Mouse (Mus musculus) embryonic facial prominence, embryonic 14.5 days (tissue): ENCODE measurements around the gene Dhrs13. TPM values are rescaled to one million over a fixed set of nuclear protein-coding genes. Genes with fewer than 3 reads are reported as not detected.

ENCODE experiments used
- ATAC-seq: fragments of 200-750 bp; cut with Nextera tagmentation; 2 replicates; pipeline ENCODE4 v1.8.0; 2017; ENCODE audit warnings: low read depth, moderate number of reproducible peaks, moderate TSS enrichment
- DNase-seq: peaks from one replicate; pipeline ENCODE4 v3.0.0-alpha.2; 2015; ENCODE audit warnings: low spot score
- H3K27ac ChIP-seq: fragments of 300-500 bp; sonication (generic); replicated peaks from 2 replicates; pipeline ENCODE4 v1.5.1; 2014; ENCODE audit warnings: low read depth, mild to moderate bottlenecking, low read length, moderate library complexity
- H3K27me3 ChIP-seq: fragments of 300-500 bp; sonication (generic); replicated peaks from 2 replicates; pipeline ENCODE4 v1.6.1; 2014; ENCODE audit warnings: low read length; ENCODE audit not compliant: control insufficient read depth, insufficient read depth
- H3K36me3 ChIP-seq: fragments of 300-500 bp; sonication (generic); 2 replicates; pipeline ENCODE4 v1.6.1; 2014; ENCODE audit warnings: low read length, mixed read lengths; ENCODE audit not compliant: control insufficient read depth, insufficient read depth
- H3K4me1 ChIP-seq: fragments of 300-500 bp; sonication (generic); 2 replicates; pipeline ENCODE4 v1.6.1; 2014; ENCODE audit warnings: antibody characterized with exemption, low read length; ENCODE audit not compliant: control insufficient read depth, insufficient read depth
- H3K4me2 ChIP-seq: fragments of 300-500 bp; sonication (generic); 2 replicates; pipeline ENCODE4 v1.6.1; 2014; ENCODE audit warnings: low read depth, mild to moderate bottlenecking, low read length, moderate library complexity, mixed read lengths
- H3K4me3 ChIP-seq: fragments of 300-500 bp; sonication (generic); 2 replicates; pipeline ENCODE4 v1.5.1; 2014; ENCODE audit warnings: low read depth, mild to moderate bottlenecking, low read length
- H3K9ac ChIP-seq: fragments of 300-500 bp; sonication (generic); 2 replicates; pipeline ENCODE4 v1.6.1; 2014; ENCODE audit warnings: low read depth, mild to moderate bottlenecking, low read length, moderate library complexity, mixed read lengths
- H3K9me3 ChIP-seq: fragments of 300-500 bp; sonication (generic); 2 replicates; pipeline ENCODE4 v1.6.1; 2016; ENCODE audit warnings: low read length; ENCODE audit not compliant: control insufficient read depth
- WGBS: fragments of 180-500 bp; shearing (Covaris S2); extraction: QIAGEN DNeasy Blood & Tissue Kit; methylation state at CpG from one replicate; pipeline ENCODE4 v1.1.7; 2014; 5-methylcytosine and 5-hydroxymethylcytosine counted together
- polyA plus RNA-seq: library from polyadenylated mRNA; unstranded; fragments of >200 nt; fragmentation: Nextera tagmentation; extraction: Ambion mirVana; gene quantifications from 2 replicates; pipeline ENCODE4 v1.2.1, GENCODE M21; 2014

Dhrs13 gene
- polyA plus RNA-seq: 19.1 and 21.7 TPM in 2 replicates

GRCm38 (mm10) chr11:78031947-78032808 is at the start of gene Dhrs13:
Gene Dhrs13, plus strand, starts transcription at chr11:78032280.
- Histone ChIP-seq H3K36me3 (peaks cover 43% of the 10 kb centered on the region), H3K4me2 (peak within 1 kb of the TSS; percentile 71), H3K4me1 (peaks cover 6% of the 10 kb centered on the region; the same call in 1 of the 2 replicates), H3K4me3 (peak within 1 kb of the TSS; percentile 79), H3K9ac (peak within 1 kb of the TSS; percentile 84), H3K9me3 (no peaks in the 10 kb centered on the region), H3K27ac (peak within 1 kb of the TSS; percentile 90), H3K27me3 (no peaks in the 10 kb centered on the region)
- DNase-seq: peak; percentile 96
- WGBS: under 1% methylated on average over 54 of the region's 96 CpGs
- peak; percentile 95 for ATAC-seq

GRCm38 (mm10) chr11:77982441-77982905 is 49.6 kb upstream of the Dhrs13 start, which contains the start of gene Phf12:
Gene Phf12, plus strand, starts transcription at chr11:77982754.
- Histone ChIP-seq H3K9me3 (no peaks in the 10 kb centered on the region), H3K36me3 (peaks cover 17% of the 10 kb centered on the region; the same call in 1 of the 2 replicates), H3K9ac (peak within 1 kb of the TSS; percentile 89), H3K27me3 (peaks cover 2% of the 10 kb centered on the region; the same call in 1 of the 2 replicates), H3K27ac (peak within 1 kb of the TSS; percentile 96), H3K4me2 (peak within 1 kb of the TSS; percentile 67), H3K4me3 (peak within 1 kb of the TSS; percentile 85), H3K4me1 (peaks cover 9% of the 10 kb centered on the region; the same call in 1 of the 2 replicates)
- peak; percentile 100 for DNase-seq
- 1% methylated on average over 33 of the region's 62 CpGs for WGBS
- ATAC-seq: peak; percentile 92

GRCm38 (mm10) chr11:77983191-77983936 is 48.7 kb upstream of the Dhrs13 start:
- peak overlapping the region; percentile 85 for H3K4me3 ChIP-seq
- H3K27ac ChIP-seq: peak overlapping the region; percentile 89
- H3K4me1 ChIP-seq: peaks cover 9% of the 10 kb centered on the region; the same call in 1 of the 2 replicates
- peak overlapping the region; percentile 89 for H3K9ac ChIP-seq
- H3K4me2 ChIP-seq: peak overlapping the region; percentile 67
- peak; percentile 64 for DNase-seq
- no peaks in the 10 kb centered on the region for H3K27me3 ChIP-seq
- ATAC-seq: no peak
- under 1% methylated on average over 27 of the region's 32 CpGs for WGBS
- H3K9me3 ChIP-seq: no peaks in the 10 kb centered on the region
- peaks cover 26% of the 10 kb centered on the region for H3K36me3 ChIP-seq

- Histone ChIP-seq H3K27me3 (no peaks in the 10 kb centered on the region), H3K36me3 (peaks cover 34% of the 10 kb centered on the region), H3K4me1 (peaks cover 9% of the 10 kb centered on the region; the same call in 1 of the 2 replicates), H3K9me3 (no peaks in the 10 kb centered on the region), H3K9ac (peak overlapping the region; percentile 89), H3K4me3 (peak overlapping the region; percentile 85), H3K27ac (peak overlapping the region; percentile 89), H3K4me2 (peak overlapping the region; percentile 67)
- DNase-seq: peak; percentile 69
- ATAC-seq: no peak
- under 1% methylated on average over 48 of the region's 63 CpGs for WGBS
These were observed 47.9 kb upstream of the Dhrs13 start for GRCm38 (mm10) chr11:77983937-77984835.

- H3K27ac ChIP-seq: peak overlapping the region; percentile 89
- DNase-seq: peak; percentile 70
- H3K4me1 ChIP-seq: peaks cover 9% of the 10 kb centered on the region; the same call in 1 of the 2 replicates
- H3K36me3 ChIP-seq: peaks cover 40% of the 10 kb centered on the region
- peak overlapping the region; percentile 89 for H3K9ac ChIP-seq
- under 1% methylated on average over 13 of the region's 13 CpGs for WGBS
- peak overlapping the region; percentile 67 for H3K4me2 ChIP-seq
- H3K27me3 ChIP-seq: no peaks in the 10 kb centered on the region
- no peak for ATAC-seq
- no peaks in the 10 kb centered on the region for H3K9me3 ChIP-seq
- H3K4me3 ChIP-seq: peak overlapping the region; percentile 85
These were observed 47.2 kb upstream of the Dhrs13 start for GRCm38 (mm10) chr11:77984836-77985231.

GRCm38 (mm10) chr11:77985541-77986065 is 46.5 kb upstream of the Dhrs13 start:
- WGBS: 69% methylated on average over 3 of the region's 3 CpGs
- H3K36me3 ChIP-seq: peaks cover 45% of the 10 kb centered on the region
- peak overlapping the region; percentile 89 for H3K27ac ChIP-seq
- H3K4me1 ChIP-seq: peaks cover 9% of the 10 kb centered on the region; the same call in 1 of the 2 replicates
- no peak for DNase-seq
- H3K9ac ChIP-seq: peak overlapping the region; percentile 89
- peak overlapping the region; percentile 85 for H3K4me3 ChIP-seq
- no peaks in the 10 kb centered on the region for H3K27me3 ChIP-seq
- no peaks in the 10 kb centered on the region for H3K9me3 ChIP-seq
- H3K4me2 ChIP-seq: peak overlapping the region; percentile 67
- ATAC-seq: no peak

- ATAC-seq (no peak), DNase-seq (no peak)
- WGBS: 87% methylated on average over 13 of the region's 13 CpGs
- Histone ChIP-seq H3K4me1 (peaks cover 9% of the 10 kb centered on the region; the same call in 1 of the 2 replicates), H3K9ac (no peak overlapping the region), H3K27me3 (no peaks in the 10 kb centered on the region), H3K9me3 (no peaks in the 10 kb centered on the region), H3K4me2 (no peak overlapping the region), H3K27ac (no peak overlapping the region), H3K36me3 (peaks cover 58% of the 10 kb centered on the region), H3K4me3 (no peak overlapping the region)
These were observed 42.9 kb upstream of the Dhrs13 start for GRCm38 (mm10) chr11:77989071-77989690.
